9 mouse cellular contexts compared by ENCODE assay signal in the genomic region with DNA sequence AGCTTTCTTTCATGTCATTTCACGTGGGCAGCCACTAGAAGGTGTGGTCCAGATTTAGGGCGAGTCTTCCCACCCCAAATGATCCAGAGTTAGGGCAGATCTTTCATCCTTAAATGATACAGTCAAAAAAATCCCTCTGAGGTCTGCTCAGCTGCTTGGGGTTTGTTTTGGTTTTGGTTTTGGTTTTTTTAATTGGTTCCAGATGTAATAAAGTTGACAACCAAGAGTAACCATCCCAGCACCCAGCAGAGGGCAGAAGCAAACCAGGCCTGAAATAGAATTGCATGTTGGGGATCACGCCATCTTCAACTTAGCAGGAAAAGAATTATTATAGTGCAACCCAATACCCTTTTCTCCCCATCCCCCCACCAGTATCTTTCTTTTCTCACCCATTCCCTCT. TPM values are rescaled to one million over a fixed set of nuclear protein-coding genes. Genes with fewer than 3 reads are reported as not detected.
DNase-seq lines count a peak whose midpoint lies in the region; ATAC-seq and TF ChIP-seq lines count a peak whose summit lies in the region.
"Had no signal": no experiment of that assay in that cellular context is flagged by ENCODE, and none has a peak within 500 bp of the region (broad histone marks: within the 10 kb centered on the region; RNA-seq: fewer than 3 reads in every experiment).

No protein-coding gene starts in this region.

- H3K4me1 ChIP-seq in forebrain, postnatal 0 days (ENCODE audit: insufficient read depth), result no peaks in the 10 kb centered on the region
- H3K4me1 ChIP-seq in forebrain, embryonic 16.5 days (replicated peaks; ENCODE audit: control insufficient read depth, insufficient read depth, low read length), result no peaks in the 10 kb centered on the region
- no peaks in the 10 kb centered on the region for H3K4me1 ChIP-seq in embryonic facial prominence, embryonic 11.5 days (ENCODE audit: control insufficient read depth, insufficient read depth, low read length)
- H3K4me1 ChIP-seq: heart, embryonic 13.5 days had no signal

- 70% methylated on average over 3 of the region's 3 CpGs for WGBS in forebrain, postnatal 0 days
- WGBS in forebrain, embryonic 16.5 days, result 67% methylated on average over 3 of the region's 3 CpGs
- 31% methylated on average over 3 of the region's 3 CpGs for WGBS in embryonic facial prominence, embryonic 11.5 days

- H3K9me3 ChIP-seq in forebrain, postnatal 0 days (ENCODE audit: low read length), result no peaks in the 10 kb centered on the region
- no peaks in the 10 kb centered on the region for H3K9me3 ChIP-seq in forebrain, embryonic 16.5 days (ENCODE audit: control insufficient read depth, low read length)
- no peaks in the 10 kb centered on the region for H3K9me3 ChIP-seq in embryonic facial prominence, embryonic 11.5 days (replicated peaks; ENCODE audit: control insufficient read depth, low read length)
- H3K9me3 ChIP-seq: heart, embryonic 13.5 days had no signal

- peak; percentile 53 for TF ChIP-seq CTCF in forebrain, postnatal 0 days (IDR thresholded peaks at IDR 0.05; ENCODE audit: low read depth)

- no peak overlapping the region for H3K9ac ChIP-seq in forebrain, postnatal 0 days
- no peak overlapping the region for H3K9ac ChIP-seq in forebrain, embryonic 16.5 days (replicated peaks; ENCODE audit: low read depth, low read length)
- no peak overlapping the region for H3K9ac ChIP-seq in embryonic facial prominence, embryonic 11.5 days (replicated peaks; ENCODE audit: low read length)
- H3K9ac ChIP-seq: heart, embryonic 13.5 days had no signal

- ATAC-seq in forebrain, postnatal 0 days, result no peak
- no peak for ATAC-seq in forebrain, embryonic 16.5 days
- ATAC-seq in embryonic facial prominence, embryonic 11.5 days (replicated peaks; ENCODE audit: insufficient number of reproducible peaks, low FRiP score, low TSS enrichment, low read depth), result no peak
- peak; percentile 98 for ATAC-seq in inflammation-experienced regulatory T-cells, adult 6 months

- H3K27ac ChIP-seq in forebrain, postnatal 0 days (ENCODE audit: low read depth, low read length), result no peak overlapping the region
- H3K27ac ChIP-seq in forebrain, embryonic 16.5 days (ENCODE audit: low read length), result no peak overlapping the region
- H3K27ac ChIP-seq in embryonic facial prominence, embryonic 11.5 days (replicated peaks; ENCODE audit: low read depth, low read length), result no peak overlapping the region
- H3K27ac ChIP-seq: heart, embryonic 13.5 days had no signal

- peak; percentile 11 for DNase-seq in forebrain, postnatal 0 days
- DNase-seq in right cerebral cortex, postnatal 4 days, result peak; percentile 10
- no peak for DNase-seq in right cerebral cortex, postnatal 36 days (ENCODE audit: low spot score in 2 of 2)
- DNase-seq in embryonic facial prominence, embryonic 11.5 days (ENCODE audit: low spot score), result peak; percentile 82
- DNase-seq in mesoderm, embryonic 11.5 days (ENCODE audit: low read depth, low spot score), result peak; percentile 55
- DNase-seq in cerebellum, postnatal 4 days (ENCODE audit: low spot score in 2 of 2), result no peak

- no peak overlapping the region for H3K4me3 ChIP-seq in forebrain, postnatal 0 days (ENCODE audit: low read depth, low read length)
- no peak overlapping the region for H3K4me3 ChIP-seq in forebrain, embryonic 16.5 days (replicated peaks; ENCODE audit: low read length)
- no peak overlapping the region for H3K4me3 ChIP-seq in embryonic facial prominence, embryonic 11.5 days (ENCODE audit: low read depth, low read length)
- H3K4me3 ChIP-seq: heart, embryonic 13.5 days had no signal

- H3K4me2 ChIP-seq in forebrain, postnatal 0 days (ENCODE audit: low read depth), result no peak overlapping the region
- H3K4me2 ChIP-seq in forebrain, embryonic 16.5 days (ENCODE audit: low read length), result no peak overlapping the region
- H3K4me2 ChIP-seq in embryonic facial prominence, embryonic 11.5 days (ENCODE audit: low read depth, low read length), result no peak overlapping the region
- H3K4me2 ChIP-seq: heart, embryonic 13.5 days had no signal

- no peaks in the 10 kb centered on the region for H3K27me3 ChIP-seq in forebrain, postnatal 0 days (ENCODE audit: insufficient read depth, low read length)
- no peaks in the 10 kb centered on the region for H3K27me3 ChIP-seq in forebrain, embryonic 16.5 days (replicated peaks; ENCODE audit: control insufficient read depth, insufficient read depth, low read length)
- H3K27me3 ChIP-seq in embryonic facial prominence, embryonic 11.5 days (ENCODE audit: control insufficient read depth, insufficient read depth, low read length), result no peaks in the 10 kb centered on the region
- H3K27me3 ChIP-seq: heart, embryonic 13.5 days had no signal

- no peaks in the 10 kb centered on the region for H3K36me3 ChIP-seq in forebrain, postnatal 0 days (ENCODE audit: insufficient read depth)
- H3K36me3 ChIP-seq in forebrain, embryonic 16.5 days (ENCODE audit: control insufficient read depth, insufficient read depth), result no peaks in the 10 kb centered on the region
- no peaks in the 10 kb centered on the region for H3K36me3 ChIP-seq in embryonic facial prominence, embryonic 11.5 days (replicated peaks; ENCODE audit: control insufficient read depth, insufficient read depth, low read depth, low read length)

RNA-seq across cellular contexts. Expression of a gene that starts 22.0 kb away (rescaled TPM):
- 27.0 and 30.0 TPM in 2 replicates for total RNA-seq in forebrain, postnatal 0 days (2014; rRNA removed)
- 2.5 and 4.0 TPM in 2 replicates for polyA plus RNA-seq in forebrain, postnatal 0 days (2015; fragmentation: Nextera tagmentation; extraction: Ambion mirVana)
- 8.9 and 9.8 TPM in 2 replicates for polyA plus RNA-seq in forebrain, embryonic 16.5 days (2015; fragmentation: Nextera tagmentation; extraction: Ambion mirVana)
- 6.3 and 6.7 TPM in 2 replicates for polyA plus RNA-seq in embryonic facial prominence, embryonic 11.5 days (2014; fragmentation: Nextera tagmentation; extraction: Ambion mirVana)
- 1 to 10 TPM; 4.7 to 8.7 (median 8.5) TPM for polyA plus RNA-seq in inflammation-experienced regulatory T-cells, adult 6 months (2017; shearing (Covaris generic))

RNA-seq across cellular contexts. Expression of a gene that starts 60.0 kb away (rescaled TPM):
- total RNA-seq in forebrain, postnatal 0 days (2014; rRNA removed), result 29.2 and 33.2 TPM in 2 replicates
- polyA plus RNA-seq in forebrain, postnatal 0 days (2015; fragmentation: Nextera tagmentation; extraction: Ambion mirVana), result 51.8 and 55.3 TPM in 2 replicates
- polyA plus RNA-seq in forebrain, embryonic 16.5 days (2015; fragmentation: Nextera tagmentation; extraction: Ambion mirVana), result 58.4 and 58.9 TPM in 2 replicates
- 54.1 and 59.0 TPM in 2 replicates for polyA plus RNA-seq in embryonic facial prominence, embryonic 11.5 days (2014; fragmentation: Nextera tagmentation; extraction: Ambion mirVana)
- 10 to 100 TPM; 36.9 to 48.5 (median 46.8) TPM for polyA plus RNA-seq in inflammation-experienced regulatory T-cells, adult 6 months (2017; shearing (Covaris generic))

Comparison
In these comparisons a context has a peak if more than half of its experiments do, and no peak if none do; other contexts are left out.
1. DNase-seq: peak in forebrain, postnatal 0 days (single experiment), right cerebral cortex, postnatal 4 days (single experiment), embryonic facial prominence, embryonic 11.5 days (single experiment) and mesoderm, embryonic 11.5 days (single experiment); none in right cerebral cortex, postnatal 36 days (0 of 2) and cerebellum, postnatal 4 days (0 of 2).